Comparison of ENCODE assay signal across 1 mouse cellular context in the genomic region with DNA sequence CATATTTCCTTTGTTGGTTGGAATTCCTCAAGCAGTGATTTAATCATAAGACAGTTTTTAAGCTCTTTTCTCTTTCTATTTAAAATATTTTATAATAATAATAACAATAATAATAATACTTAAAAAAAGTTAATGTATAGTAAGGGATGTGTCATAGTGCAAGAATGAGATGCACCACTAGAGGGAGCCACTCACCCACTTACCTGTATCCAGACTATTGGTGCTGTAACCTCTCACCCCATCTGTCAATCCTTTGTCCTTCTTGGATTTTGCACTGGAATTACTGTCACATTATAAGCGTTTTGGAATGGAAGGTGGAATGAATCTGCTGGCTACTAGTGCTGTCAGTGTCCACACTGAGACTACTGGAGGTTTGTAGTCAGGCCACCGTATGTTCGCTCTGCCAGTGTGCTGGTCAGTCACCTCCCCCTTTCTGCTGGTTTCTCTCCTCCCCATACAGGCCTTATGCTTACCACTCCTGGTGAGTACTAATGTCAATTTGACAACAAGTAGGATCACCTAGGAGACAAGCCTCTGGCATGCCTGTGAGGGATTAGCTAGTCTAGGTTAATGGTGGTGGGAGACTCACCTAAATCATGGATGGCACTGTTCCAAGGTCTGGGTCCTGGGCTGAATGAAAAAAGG.
TF ChIP-seq lines count a peak whose summit lies in the region.

No protein-coding gene starts in this region.

TF ChIP-seq in MEL, 35 proteins besides CTCF, POLR2A, EP300 and RAD21:
- TF ChIP-seq SMC3 (IDR thresholded peaks at IDR 0.05; ENCODE audit: low read depth, low read length) (peak; percentile 64), ZC3H11A (IDR thresholded peaks at IDR 0.05; ENCODE audit: low read depth, low read length) (peak; percentile 47), NELFE (IDR thresholded peaks at IDR 0.05; ENCODE audit: low read depth, low read length) (no peak)
